Mouse (Mus musculus): Measurements from ENCODE around the gene A630076J17Rik. TPM values are rescaled to one million over a fixed set of nuclear protein-coding genes. Genes with fewer than 3 reads are reported as not detected.

The A630076J17Rik gene
- polyA plus RNA-seq, 1 experiment from 2014 or later, result 0.26 TPM

DNA sequence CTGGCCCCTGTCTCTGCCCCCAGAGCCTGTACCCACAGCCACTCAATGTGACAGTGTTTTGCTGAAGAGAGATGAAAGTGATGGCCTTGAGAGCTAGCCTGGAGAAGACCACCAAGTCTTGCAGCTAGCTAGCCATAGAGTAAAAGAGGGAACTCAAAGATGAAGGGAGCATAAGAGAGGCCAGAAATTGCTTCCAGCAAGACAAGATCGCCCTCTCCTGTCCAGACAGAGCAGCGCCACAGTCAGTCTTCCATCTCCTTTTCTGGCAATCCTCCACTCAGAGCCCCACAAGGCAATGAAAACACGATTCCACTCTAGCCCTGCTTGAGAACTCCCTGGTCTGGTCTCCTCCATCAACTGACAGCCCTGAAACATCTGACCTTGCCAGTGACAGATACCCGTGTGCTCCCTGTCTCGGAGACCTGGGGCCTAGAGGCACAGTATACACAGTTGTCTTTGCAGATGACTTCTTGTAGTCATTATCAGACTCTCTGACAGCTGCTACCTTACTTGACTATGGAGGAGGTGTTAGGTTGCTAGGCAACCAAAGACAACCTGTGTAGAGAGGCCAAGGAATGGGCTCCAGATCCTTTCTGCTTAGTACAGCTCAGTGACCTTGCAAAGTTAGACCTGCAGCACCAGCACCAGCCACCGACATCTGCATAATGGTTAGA is 42.1 kb upstream of the A630076J17Rik start:
- Histone ChIP-seq H3K9ac (replicated peaks) (no peak overlapping the region), H3K4me2 (ENCODE audit: low read depth, low read length) (no peak overlapping the region), H3K4me3 (ENCODE audit: low read depth, low read length) (no peak overlapping the region), H3K4me1 (ENCODE audit: insufficient read depth) (no peaks in the 10 kb centered on the region), H3K9me3 (ENCODE audit: low read length) (no peaks in the 10 kb centered on the region), H3K27me3 (ENCODE audit: insufficient read depth, low read length) (no peaks in the 10 kb centered on the region), H3K36me3 (replicated peaks; ENCODE audit: insufficient read depth, low read length) (no peaks in the 10 kb centered on the region), H3K27ac (ENCODE audit: low read depth) (no peak overlapping the region)
- DNase-seq (peak; percentile 20), ATAC-seq (no peak)
- WGBS (ENCODE audit: insufficient replicate concordance), result 32% methylated on average over 6 of the region's 6 CpGs
- TF ChIP-seq CTCF (IDR thresholded peaks at IDR 0.05; ENCODE audit: low read depth), result peak; percentile 62
- no peak for TF ChIP-seq EP300 (IDR thresholded peaks at IDR 0.05; ENCODE audit: low read depth)

DNA sequence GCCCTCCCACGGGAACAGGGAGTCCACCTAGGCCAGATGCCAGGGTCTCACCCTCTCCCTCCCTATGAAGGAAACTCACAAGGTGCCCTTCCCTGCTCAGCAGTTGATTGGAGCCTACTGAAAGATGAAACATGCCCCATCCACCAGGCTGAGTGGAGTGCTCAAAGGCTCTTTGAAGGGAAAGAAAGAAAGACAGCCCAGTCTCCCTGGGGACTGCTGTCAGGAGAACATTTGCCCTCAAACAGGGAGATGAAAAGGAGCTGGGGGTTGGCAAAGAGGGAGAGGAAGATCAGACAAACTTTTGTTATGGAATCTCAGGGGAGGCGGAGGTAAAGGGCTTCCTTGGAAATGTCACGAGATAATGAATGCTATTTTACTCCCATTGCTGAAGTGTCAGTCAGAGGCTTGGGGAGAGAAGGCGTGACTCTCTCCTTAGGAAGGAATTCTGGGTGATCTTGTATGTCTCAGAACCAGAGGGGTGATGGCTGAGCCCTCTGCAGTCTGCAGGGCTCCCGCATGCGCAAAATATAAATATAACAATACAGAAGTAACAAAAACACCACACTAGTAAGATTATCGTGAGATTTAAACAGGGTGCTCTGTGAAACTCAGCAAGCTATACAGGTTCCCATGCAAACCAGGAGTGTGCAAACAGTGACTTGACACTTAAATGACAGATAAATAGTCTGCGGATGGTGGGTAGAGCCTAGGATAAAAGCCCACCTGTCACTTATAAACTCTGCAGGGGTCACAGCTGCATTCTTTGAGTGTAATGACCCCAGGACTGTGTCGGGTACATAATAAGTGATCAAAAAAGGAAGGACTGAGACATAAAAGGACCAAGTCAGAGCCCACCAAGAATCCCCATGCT is 28.9 kb upstream of the A630076J17Rik start:
- no peak overlapping the region for H3K4me2 ChIP-seq (ENCODE audit: low read depth, low read length)
- H3K9me3 ChIP-seq (ENCODE audit: low read length), result no peaks in the 10 kb centered on the region
- no peak for TF ChIP-seq EP300 (IDR thresholded peaks at IDR 0.05; ENCODE audit: low read depth)
- no peak overlapping the region for H3K27ac ChIP-seq (ENCODE audit: low read depth)
- WGBS (ENCODE audit: insufficient replicate concordance), result 54% methylated on average over 9 of the region's 9 CpGs
- H3K36me3 ChIP-seq (replicated peaks; ENCODE audit: insufficient read depth, low read length), result no peaks in the 10 kb centered on the region
- ATAC-seq (no peak), DNase-seq (no peak)
- H3K4me1 ChIP-seq (ENCODE audit: insufficient read depth), result peaks cover 3% of the 10 kb centered on the region; the same call in 1 of the 2 replicates
- no peak overlapping the region for H3K9ac ChIP-seq (replicated peaks)
- H3K4me3 ChIP-seq (ENCODE audit: low read depth, low read length), result no peak overlapping the region
- H3K27me3 ChIP-seq (ENCODE audit: insufficient read depth, low read length), result no peaks in the 10 kb centered on the region

GRCm38 (mm10) chr3:107204413-107204812 is 26.0 kb upstream of the A630076J17Rik start:
- Histone ChIP-seq H3K9me3 (ENCODE audit: low read length) (no peaks in the 10 kb centered on the region), H3K27ac (ENCODE audit: low read depth) (no peak overlapping the region), H3K27me3 (ENCODE audit: insufficient read depth, low read length) (no peaks in the 10 kb centered on the region), H3K36me3 (replicated peaks; ENCODE audit: insufficient read depth, low read length) (no peaks in the 10 kb centered on the region), H3K9ac (replicated peaks) (no peak overlapping the region), H3K4me3 (ENCODE audit: low read depth, low read length) (no peak overlapping the region), H3K4me1 (ENCODE audit: insufficient read depth) (peaks cover 4% of the 10 kb centered on the region; the same call in 1 of the 2 replicates), H3K4me2 (ENCODE audit: low read depth, low read length) (no peak overlapping the region)
- no peak for TF ChIP-seq EP300 (IDR thresholded peaks at IDR 0.05; ENCODE audit: low read depth)
- TF ChIP-seq CTCF (IDR thresholded peaks at IDR 0.05; ENCODE audit: low read depth), result no peak
- WGBS (ENCODE audit: insufficient replicate concordance), result 77% methylated on average over 3 of the region's 3 CpGs
- no peak for ATAC-seq
- DNase-seq, result no peak

DNA sequence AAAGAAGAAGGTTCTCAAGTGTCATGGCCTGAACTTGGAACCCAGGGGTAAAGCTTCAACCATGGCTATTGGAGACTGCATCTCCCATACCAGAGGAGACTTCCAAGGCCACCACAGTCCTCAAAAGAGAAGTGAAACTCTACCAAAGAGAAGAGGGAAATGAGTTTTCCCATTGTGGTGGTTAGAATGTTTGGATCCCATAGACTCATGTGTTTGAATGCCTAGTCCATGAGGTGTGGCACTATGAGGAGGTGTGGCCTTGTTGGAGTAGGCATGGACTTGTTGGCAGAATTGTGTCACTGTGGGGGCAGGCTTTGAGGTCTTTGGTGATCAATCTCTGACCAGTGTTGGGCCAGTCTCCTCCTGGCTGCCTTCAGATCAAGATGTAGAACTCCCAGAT is 25.2 kb upstream of the A630076J17Rik start:
- Histone ChIP-seq H3K27ac (ENCODE audit: low read depth) (no peak overlapping the region), H3K9ac (replicated peaks) (no peak overlapping the region), H3K27me3 (ENCODE audit: insufficient read depth, low read length) (no peaks in the 10 kb centered on the region), H3K4me2 (ENCODE audit: low read depth, low read length) (no peak overlapping the region), H3K36me3 (replicated peaks; ENCODE audit: insufficient read depth, low read length) (no peaks in the 10 kb centered on the region), H3K4me1 (ENCODE audit: insufficient read depth) (peaks cover 4% of the 10 kb centered on the region; the same call in 1 of the 2 replicates), H3K4me3 (ENCODE audit: low read depth, low read length) (no peak overlapping the region), H3K9me3 (ENCODE audit: low read length) (no peaks in the 10 kb centered on the region)
- TF ChIP-seq CTCF (IDR thresholded peaks at IDR 0.05; ENCODE audit: low read depth) (no peak), EP300 (IDR thresholded peaks at IDR 0.05; ENCODE audit: low read depth) (no peak)
- ATAC-seq (no peak), DNase-seq (no peak)

DNA sequence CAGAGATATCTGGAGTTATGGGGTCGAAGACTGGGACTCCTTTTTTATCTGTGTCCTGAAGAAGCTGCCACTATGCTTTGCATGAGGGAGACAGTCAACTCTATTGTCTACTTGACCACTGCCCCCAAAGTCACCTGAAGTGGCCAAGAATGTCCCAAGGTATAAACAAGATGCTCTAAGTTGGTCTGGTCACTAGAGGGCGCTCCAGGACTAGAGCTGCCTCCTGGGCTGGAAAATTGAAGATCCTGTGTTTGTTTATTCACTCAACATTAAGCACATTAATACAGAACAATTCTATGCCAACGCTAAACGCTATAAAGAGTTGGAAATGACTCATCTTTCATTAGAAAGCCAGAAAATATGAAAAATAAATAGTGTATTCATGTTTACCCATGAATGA is 24.4 kb upstream of the A630076J17Rik start:
- ATAC-seq, result no peak
- peak; percentile 79 for DNase-seq
- WGBS (ENCODE audit: insufficient replicate concordance), result 6% methylated on average over 4 of the region's 4 CpGs

DNA sequence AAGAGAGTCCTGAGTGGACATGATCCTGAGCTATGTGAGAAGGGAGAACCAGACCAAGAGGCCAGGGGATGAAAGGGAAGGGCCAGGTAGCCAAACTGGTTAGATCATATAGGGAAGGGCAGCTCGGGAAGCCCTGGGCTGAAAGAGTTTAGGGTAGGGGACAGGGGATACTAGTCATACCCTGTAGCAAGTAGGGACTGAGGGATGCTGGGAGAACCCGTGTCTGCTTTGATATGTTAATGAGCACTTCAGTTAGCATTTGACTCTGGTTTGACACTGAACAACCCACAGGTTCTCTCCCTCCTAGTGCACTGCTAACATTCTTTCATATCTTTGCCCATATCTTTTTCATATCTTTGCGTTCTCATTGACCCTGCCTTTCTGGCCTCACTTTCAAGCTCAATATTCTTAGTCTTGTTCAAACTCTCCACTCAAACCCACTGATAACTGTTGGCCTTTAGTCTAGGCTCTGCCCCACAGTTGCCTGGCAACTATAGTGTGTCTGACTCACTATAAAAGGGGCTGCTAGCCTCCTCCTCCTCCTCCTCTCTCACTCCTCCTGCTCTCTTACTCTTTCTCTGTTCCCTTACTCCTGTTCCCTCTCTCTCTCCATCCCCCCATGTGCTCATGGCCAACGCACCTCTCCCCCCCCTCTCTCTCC is 23.8 kb upstream of the A630076J17Rik start:
- Histone ChIP-seq H3K36me3 (replicated peaks; ENCODE audit: insufficient read depth, low read length) (no peaks in the 10 kb centered on the region), H3K27me3 (ENCODE audit: insufficient read depth, low read length) (no peaks in the 10 kb centered on the region), H3K4me1 (ENCODE audit: insufficient read depth) (peaks cover 4% of the 10 kb centered on the region; the same call in 1 of the 2 replicates), H3K9ac (replicated peaks) (no peak overlapping the region), H3K27ac (ENCODE audit: low read depth) (no peak overlapping the region), H3K9me3 (ENCODE audit: low read length) (no peaks in the 10 kb centered on the region), H3K4me2 (ENCODE audit: low read depth, low read length) (no peak overlapping the region), H3K4me3 (ENCODE audit: low read depth, low read length) (no peak overlapping the region)
- TF ChIP-seq CTCF (IDR thresholded peaks at IDR 0.05; ENCODE audit: low read depth) (no peak), EP300 (IDR thresholded peaks at IDR 0.05; ENCODE audit: low read depth) (no peak)
- 50% methylated on average over 4 of the region's 4 CpGs for WGBS (ENCODE audit: insufficient replicate concordance)
- ATAC-seq (no peak), DNase-seq (no peak)

More for the DNA sequence above, 24.4 kb upstream of the A630076J17Rik start:
- peak; percentile 92 for TF ChIP-seq CTCF (IDR thresholded peaks at IDR 0.05; ENCODE audit: low read depth)
- TF ChIP-seq EP300 (IDR thresholded peaks at IDR 0.05; ENCODE audit: low read depth), result no peak
- Histone ChIP-seq H3K4me2 (ENCODE audit: low read depth, low read length) (no peak overlapping the region), H3K27me3 (ENCODE audit: insufficient read depth, low read length) (no peaks in the 10 kb centered on the region), H3K4me3 (ENCODE audit: low read depth, low read length) (no peak overlapping the region), H3K27ac (ENCODE audit: low read depth) (no peak overlapping the region), H3K4me1 (ENCODE audit: insufficient read depth) (peaks cover 4% of the 10 kb centered on the region; the same call in 1 of the 2 replicates), H3K9me3 (ENCODE audit: low read length) (no peaks in the 10 kb centered on the region), H3K9ac (replicated peaks) (no peak overlapping the region), H3K36me3 (replicated peaks; ENCODE audit: insufficient read depth, low read length) (no peaks in the 10 kb centered on the region)

Measured in liver, postnatal 0 days (tissue).